Mouse (Mus musculus) hindbrain, embryonic 10.5 days (tissue): ENCODE data around the gene Itga6. TPM values are rescaled to one million over a fixed set of nuclear protein-coding genes. Genes with fewer than 3 reads are reported as not detected.

Source experiments
- DNase-seq: peaks from one replicate; pipeline ENCODE4 v3.0.0-alpha.2; 2017; ENCODE audit warnings: low spot score
- H3K27ac ChIP-seq: fragments of 300-500 bp; sonication (generic); 2 replicates; pipeline ENCODE4 v1.5.1; 2016; ENCODE audit warnings: mild to moderate bottlenecking, moderate library complexity
- H3K27me3 ChIP-seq: fragments of 300-500 bp; sonication (generic); 2 replicates; pipeline ENCODE4 v1.6.1; 2016; ENCODE audit warnings: mild to moderate bottlenecking; ENCODE audit not compliant: poor library complexity, insufficient read depth, severe bottlenecking
- H3K36me3 ChIP-seq: fragments of 300-500 bp; sonication (generic); 2 replicates; pipeline ENCODE4 v1.6.1; 2016; ENCODE audit warnings: mild to moderate bottlenecking, moderate library complexity
- H3K4me1 ChIP-seq: fragments of 300-500 bp; sonication (generic); replicated peaks from 2 replicates; pipeline ENCODE4 v1.6.1; 2016; ENCODE audit warnings: mild to moderate bottlenecking
- H3K4me3 ChIP-seq: fragments of 300-500 bp; sonication (generic); 2 replicates; pipeline ENCODE4 v1.5.1; 2016; ENCODE audit warnings: mild to moderate bottlenecking, moderate library complexity
- H3K9me3 ChIP-seq: fragments of 300-500 bp; sonication (generic); 2 replicates; pipeline ENCODE4 v1.6.1; 2016; ENCODE audit warnings: mild to moderate bottlenecking, moderate library complexity
- WGBS: fragments of 180-500 bp; shearing (Covaris S2); methylation state at CpG from one replicate; pipeline ENCODE4 v1.1.7; 2016; 5-methylcytosine and 5-hydroxymethylcytosine counted together
- polyA plus RNA-seq: library from polyadenylated mRNA; unstranded; fragments of >200 nt; fragmentation: Nextera tagmentation; extraction: Ambion mirVana; gene quantifications from 2 replicates; pipeline ENCODE4 v1.2.1, GENCODE M21; 2016

The Itga6 gene
- 19.5 and 28.0 TPM in 2 replicates for polyA plus RNA-seq

DNA sequence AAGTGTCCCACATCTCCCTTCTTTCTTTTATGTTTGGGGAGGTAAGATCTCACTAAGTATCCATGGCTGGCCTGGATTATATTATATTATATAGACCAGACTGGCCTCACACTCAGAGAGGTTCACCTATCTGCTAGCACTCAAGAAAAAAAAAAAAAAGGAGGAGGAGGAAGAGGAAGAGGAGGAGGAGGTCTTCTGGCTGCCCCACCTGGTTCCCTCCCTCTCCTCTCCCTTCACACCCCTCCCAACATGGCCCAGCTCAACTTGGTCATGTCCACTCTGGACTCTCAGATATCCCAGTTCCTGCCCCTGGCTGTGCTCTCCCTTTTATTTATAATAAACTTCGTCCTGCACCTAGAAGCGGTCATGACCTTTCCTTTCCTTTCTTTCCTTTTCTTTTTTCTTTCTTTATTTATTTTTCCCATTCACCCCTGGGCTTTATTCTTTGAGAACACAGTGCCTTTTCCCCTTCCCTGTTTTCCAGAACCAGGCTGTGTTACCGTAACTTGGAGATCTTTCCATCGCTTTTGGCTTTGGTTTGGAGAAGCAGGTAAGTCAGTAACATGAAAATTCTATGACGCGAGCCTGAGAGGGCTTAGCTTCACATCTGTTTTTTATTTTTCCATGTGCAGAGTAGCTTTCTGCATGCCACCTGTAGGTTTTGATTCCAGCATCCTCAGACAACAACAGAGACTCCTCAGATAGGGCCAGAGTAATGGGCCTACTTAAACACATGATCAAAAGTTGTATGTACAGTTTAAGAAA lies at the start of gene Itga6:
Itga6 (plus strand) TSS at position 7 of the 765 bp plus-strand sequence.
- peaks cover 32% of the 10 kb centered on the region for H3K27me3 ChIP-seq
- 49% methylated on average over 6 of the region's 6 CpGs for WGBS
- H3K27ac ChIP-seq, result peak within 1 kb of the TSS; percentile 81
- peaks cover 56% of the 10 kb centered on the region for H3K4me1 ChIP-seq
- no peaks in the 10 kb centered on the region for H3K36me3 ChIP-seq
- H3K9me3 ChIP-seq, result no peaks in the 10 kb centered on the region
- DNase-seq, result no peak
- peak within 1 kb of the TSS; percentile 13; the same call in 1 of the 2 replicates for H3K4me3 ChIP-seq

DNA sequence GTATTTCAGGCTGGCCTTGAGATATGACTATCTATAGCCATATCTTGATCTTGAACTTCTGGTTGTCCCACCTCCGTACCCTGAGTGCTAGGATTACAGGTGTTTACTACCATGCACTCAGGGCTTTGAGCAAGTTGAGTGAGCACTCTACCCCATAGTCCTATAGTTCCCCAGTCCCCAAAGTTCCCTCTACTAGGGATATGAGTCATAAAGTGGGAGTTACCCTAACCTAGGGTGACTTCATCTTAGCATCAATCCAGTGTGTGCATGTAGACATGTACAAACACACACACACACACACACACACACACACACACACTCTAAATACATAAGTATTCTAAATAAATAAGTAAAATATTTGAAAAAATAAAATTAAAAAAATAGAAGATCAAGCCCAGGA lies 48.6 kb upstream of the Itga6 start:
- 0 out of 2 replicates have a peak, but pooled peaks cover 6% of the 10 kb centered on the region for H3K9me3 ChIP-seq
- H3K36me3 ChIP-seq, result no peaks in the 10 kb centered on the region
- peaks cover 7% of the 10 kb centered on the region for H3K4me1 ChIP-seq
- WGBS, result 97% methylated on average over 1 of the region's 1 CpGs
- no peak overlapping the region for H3K27ac ChIP-seq
- no peaks in the 10 kb centered on the region for H3K27me3 ChIP-seq
- H3K4me3 ChIP-seq, result no peak overlapping the region
- no peak for DNase-seq

DNA sequence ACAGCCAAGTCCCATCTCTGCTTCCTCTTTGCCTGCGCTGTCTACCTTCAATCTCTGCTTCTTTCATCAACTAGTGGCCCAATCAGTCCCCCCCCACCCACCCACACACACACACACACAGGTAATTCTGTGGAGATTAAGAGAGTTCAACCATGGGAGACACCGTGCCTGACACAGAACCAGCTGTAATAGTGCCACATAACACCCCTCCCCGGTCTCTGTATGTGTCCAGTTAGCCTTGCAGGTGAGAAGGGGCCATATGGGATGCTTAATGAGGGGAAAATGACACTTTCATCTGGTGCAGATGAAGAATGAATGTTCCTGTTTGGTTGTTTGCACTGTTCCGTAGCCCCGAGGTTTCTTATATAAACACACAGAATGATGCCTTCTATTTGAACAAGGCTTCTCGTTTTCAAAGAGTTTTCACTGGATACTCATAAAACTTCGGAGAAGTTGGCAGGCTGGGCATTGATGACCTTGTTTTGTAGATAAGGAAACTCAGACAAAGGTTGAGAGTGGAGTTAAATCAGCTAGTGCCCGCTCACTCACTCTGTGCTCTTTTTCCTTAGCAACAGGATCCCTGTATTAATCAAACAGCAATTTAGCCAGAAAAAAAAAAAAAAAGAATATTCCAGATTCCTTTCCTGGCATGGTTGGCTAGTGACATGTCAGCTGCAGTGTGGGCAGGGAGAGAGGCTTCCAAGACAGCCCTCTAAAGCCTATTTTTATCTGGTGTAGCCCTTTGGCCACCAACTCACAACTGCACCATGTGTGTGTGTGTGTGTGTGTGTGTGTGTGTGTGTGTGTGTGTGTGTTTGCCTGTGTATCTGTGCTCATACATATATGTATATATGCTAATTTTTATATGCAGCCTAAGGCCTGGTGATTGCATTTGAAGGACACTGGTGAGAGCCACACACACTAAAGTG lies 47.7 kb upstream of the Itga6 start:
- WGBS, result 81% methylated on average over 8 of the region's 8 CpGs
- H3K27ac ChIP-seq, result no peak overlapping the region

DNA sequence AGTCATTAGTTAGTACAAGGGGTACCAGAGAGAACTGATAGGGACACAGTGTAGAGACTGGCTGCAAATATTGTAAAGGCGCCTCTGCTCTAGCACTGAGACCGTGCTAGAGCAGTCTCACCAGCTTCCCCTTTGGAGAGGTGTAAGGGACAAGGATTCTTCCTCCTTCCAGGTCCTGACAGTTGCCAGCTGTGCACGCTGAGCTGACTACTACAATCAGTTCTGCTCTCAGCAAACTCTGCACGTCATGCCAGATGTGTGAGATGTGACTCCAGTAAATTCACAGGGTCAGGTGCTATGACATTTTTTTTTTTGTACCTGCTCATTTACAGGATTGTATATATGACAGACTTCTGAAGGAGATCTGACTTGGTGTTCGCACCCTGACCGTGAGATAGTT lies 47.0 kb upstream of the Itga6 start:
- Histone ChIP-seq H3K4me3 (no peak overlapping the region), H3K27ac (no peak overlapping the region), H3K27me3 (no peaks in the 10 kb centered on the region), H3K36me3 (no peaks in the 10 kb centered on the region), H3K4me1 (peaks cover 7% of the 10 kb centered on the region), H3K9me3 (0 out of 2 replicates have a peak, but pooled peaks cover 6% of the 10 kb centered on the region)
- WGBS, result 81% methylated on average over 6 of the region's 6 CpGs
- DNase-seq, result no peak

More for the DNA sequence above, 47.7 kb upstream of the Itga6 start:
- no peaks in the 10 kb centered on the region for H3K27me3 ChIP-seq
- no peak overlapping the region for H3K4me3 ChIP-seq
- no peak for DNase-seq
- H3K36me3 ChIP-seq, result no peaks in the 10 kb centered on the region
- H3K4me1 ChIP-seq, result peaks cover 7% of the 10 kb centered on the region
- H3K9me3 ChIP-seq, result 0 out of 2 replicates have a peak, but pooled peaks cover 6% of the 10 kb centered on the region

DNA sequence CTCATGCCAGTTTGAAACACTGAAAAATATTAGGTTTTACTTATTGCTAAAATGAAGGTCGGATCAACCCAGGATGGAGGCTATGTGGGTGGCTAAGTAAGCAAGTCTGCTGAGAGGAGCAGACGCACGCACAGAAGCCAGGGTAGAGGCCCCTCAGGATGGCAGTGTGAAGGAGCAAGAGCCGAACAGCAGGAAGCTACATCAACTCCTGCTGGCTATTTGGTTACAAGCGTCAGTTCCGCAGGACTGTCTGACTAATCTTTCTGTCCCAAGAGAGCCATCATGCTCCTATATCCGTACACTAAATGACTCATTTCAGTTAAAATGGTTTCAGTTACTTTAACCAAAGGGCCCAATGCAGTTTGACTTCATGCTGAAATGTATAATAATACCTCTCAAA lies 46.5 kb upstream of the Itga6 start:
- WGBS, result 41% methylated on average over 7 of the region's 7 CpGs
- Histone ChIP-seq H3K4me1 (peaks cover 10% of the 10 kb centered on the region), H3K9me3 (0 out of 2 replicates have a peak, but pooled peaks cover 6% of the 10 kb centered on the region), H3K36me3 (no peaks in the 10 kb centered on the region), H3K27ac (no peak overlapping the region), H3K4me3 (no peak overlapping the region), H3K27me3 (0 out of 2 replicates have a peak, but pooled peaks cover 3% of the 10 kb centered on the region)
- no peak for DNase-seq

DNA sequence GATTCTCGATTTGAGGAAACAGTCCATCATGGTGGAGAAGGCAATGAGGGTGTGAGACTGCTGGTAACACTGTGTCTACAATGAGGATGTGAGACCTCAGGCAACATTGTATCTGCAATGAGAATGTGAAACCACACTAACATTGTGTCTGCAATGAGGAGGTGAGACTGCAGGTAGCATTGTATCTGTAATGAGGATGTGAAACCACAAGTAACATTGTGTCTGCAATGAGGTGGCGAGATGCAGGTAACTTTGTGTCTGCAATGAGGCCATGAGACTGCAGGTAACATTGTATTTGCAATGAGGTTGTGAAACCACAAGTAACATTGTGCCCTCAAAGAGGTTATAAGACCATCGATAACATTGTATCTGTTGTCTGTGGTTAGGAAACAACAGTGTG lies 44.1 kb upstream of the Itga6 start:
- Histone ChIP-seq H3K4me3 (no peak overlapping the region), H3K4me1 (peaks cover 17% of the 10 kb centered on the region), H3K36me3 (no peaks in the 10 kb centered on the region), H3K27ac (no peak overlapping the region), H3K9me3 (0 out of 2 replicates have a peak, but pooled peaks cover 6% of the 10 kb centered on the region), H3K27me3 (0 out of 2 replicates have a peak, but pooled peaks cover 5% of the 10 kb centered on the region)
- WGBS, result 92% methylated on average over 3 of the region's 3 CpGs
- no peak for DNase-seq

DNA sequence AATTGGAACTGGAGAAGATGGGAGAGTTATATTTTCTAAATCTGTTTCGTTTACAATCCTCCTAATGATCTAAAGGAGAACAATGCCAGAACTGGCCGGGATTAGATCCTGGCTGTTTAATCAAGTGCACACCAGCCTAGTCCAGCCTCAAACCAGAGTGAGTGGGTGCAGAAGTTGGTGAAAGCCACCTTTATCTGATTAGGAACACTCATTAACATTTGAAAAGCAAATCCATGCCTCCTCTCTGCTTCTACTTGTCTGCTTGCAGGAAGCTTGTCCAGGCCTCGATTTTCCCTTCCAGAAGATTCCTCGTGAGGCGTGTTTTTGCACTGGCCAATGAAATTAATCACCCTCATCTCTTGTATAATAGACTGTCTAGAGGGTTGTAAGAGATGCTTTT lies 41.1 kb upstream of the Itga6 start:
- WGBS, result 76% methylated on average over 5 of the region's 5 CpGs
- DNase-seq, result no peak

DNA sequence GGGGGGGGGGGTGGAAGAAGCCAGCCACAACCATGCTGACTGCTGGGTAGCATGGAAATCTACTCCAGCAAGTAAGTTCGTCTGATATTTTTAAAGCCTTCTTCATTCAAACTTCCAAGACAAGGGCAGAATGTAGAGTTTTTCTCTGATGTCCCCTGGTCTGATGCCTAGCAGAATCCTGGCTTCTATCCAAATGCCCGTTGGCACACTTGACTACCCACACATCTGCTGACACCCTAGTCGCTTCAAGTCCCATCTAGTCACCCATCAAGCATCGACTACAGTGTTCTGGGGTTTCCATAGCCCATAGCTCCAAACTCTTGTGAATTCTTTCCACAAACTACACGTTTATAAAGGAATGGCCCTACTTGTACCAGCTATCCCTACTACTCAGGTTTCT lies 36.5 kb upstream of the Itga6 start:
- 91% methylated on average over 5 of the region's 5 CpGs for WGBS

More for the DNA sequence above, 41.1 kb upstream of the Itga6 start:
- H3K4me3 ChIP-seq, result no peak overlapping the region
- 0 out of 2 replicates have a peak, but pooled peaks cover 5% of the 10 kb centered on the region for H3K27me3 ChIP-seq
- H3K27ac ChIP-seq, result no peak overlapping the region
- H3K9me3 ChIP-seq, result 0 out of 2 replicates have a peak, but pooled peaks cover 6% of the 10 kb centered on the region
- no peaks in the 10 kb centered on the region for H3K36me3 ChIP-seq
- H3K4me1 ChIP-seq, result peaks cover 10% of the 10 kb centered on the region; the same call in 1 of the 2 replicates

DNA sequence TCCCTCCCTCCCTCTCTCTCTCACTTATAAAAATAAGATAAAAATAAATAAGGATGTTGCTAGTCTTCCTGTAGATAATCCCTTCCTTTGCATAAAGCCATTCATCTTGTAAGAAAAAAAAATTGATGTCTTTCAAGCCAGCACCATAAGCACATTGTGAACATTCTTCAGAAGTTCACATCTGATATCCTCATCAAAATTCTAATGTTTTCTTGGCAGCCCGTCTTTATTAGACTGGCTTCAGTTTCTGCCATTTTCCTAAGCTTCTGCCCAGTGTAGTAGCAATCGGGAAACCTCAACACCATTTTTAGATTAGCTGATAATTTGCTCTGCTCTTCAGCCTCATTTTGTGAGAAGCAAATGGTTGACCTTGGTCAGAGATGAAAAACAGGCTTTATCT lies 33.8 kb upstream of the Itga6 start:
- Histone ChIP-seq H3K27me3 (no peaks in the 10 kb centered on the region), H3K36me3 (no peaks in the 10 kb centered on the region), H3K4me1 (no peaks in the 10 kb centered on the region), H3K27ac (no peak overlapping the region), H3K9me3 (no peaks in the 10 kb centered on the region), H3K4me3 (no peak overlapping the region)
- no peak for DNase-seq
- 85% methylated on average over 2 of the region's 2 CpGs for WGBS

More for the DNA sequence above, 36.5 kb upstream of the Itga6 start:
- no peaks in the 10 kb centered on the region for H3K36me3 ChIP-seq
- H3K27me3 ChIP-seq, result 0 out of 2 replicates have a peak, but pooled peaks cover 2% of the 10 kb centered on the region
- no peaks in the 10 kb centered on the region for H3K9me3 ChIP-seq
- H3K4me1 ChIP-seq, result peaks cover 7% of the 10 kb centered on the region; the same call in 1 of the 2 replicates
- no peak overlapping the region for H3K27ac ChIP-seq
- H3K4me3 ChIP-seq, result no peak overlapping the region
- DNase-seq, result no peak

DNA sequence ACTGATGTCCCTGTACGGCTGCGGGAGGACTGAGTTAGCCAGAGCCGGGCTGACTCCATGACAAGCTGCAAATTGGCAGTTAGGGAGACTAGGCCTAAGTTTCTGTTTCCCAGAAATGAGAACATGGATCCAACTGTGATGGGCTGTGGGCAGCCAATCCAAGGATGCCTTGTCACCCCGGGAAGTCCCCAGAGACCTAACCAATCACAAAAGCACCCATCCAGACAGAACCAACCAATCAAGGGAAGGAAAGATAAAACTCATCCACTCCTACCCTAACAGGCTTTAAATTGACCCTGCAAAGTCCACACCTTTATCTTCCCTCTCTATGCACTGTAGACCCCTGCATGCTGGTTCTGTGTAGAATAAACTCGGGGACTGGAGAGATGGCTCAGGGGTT lies 31.0 kb upstream of the Itga6 start:
- WGBS, result 94% methylated on average over 5 of the region's 5 CpGs
- Histone ChIP-seq H3K27me3 (no peaks in the 10 kb centered on the region), H3K36me3 (no peaks in the 10 kb centered on the region), H3K4me1 (peaks cover 8% of the 10 kb centered on the region), H3K27ac (no peak overlapping the region), H3K9me3 (no peaks in the 10 kb centered on the region), H3K4me3 (no peak overlapping the region)
- no peak for DNase-seq

DNA sequence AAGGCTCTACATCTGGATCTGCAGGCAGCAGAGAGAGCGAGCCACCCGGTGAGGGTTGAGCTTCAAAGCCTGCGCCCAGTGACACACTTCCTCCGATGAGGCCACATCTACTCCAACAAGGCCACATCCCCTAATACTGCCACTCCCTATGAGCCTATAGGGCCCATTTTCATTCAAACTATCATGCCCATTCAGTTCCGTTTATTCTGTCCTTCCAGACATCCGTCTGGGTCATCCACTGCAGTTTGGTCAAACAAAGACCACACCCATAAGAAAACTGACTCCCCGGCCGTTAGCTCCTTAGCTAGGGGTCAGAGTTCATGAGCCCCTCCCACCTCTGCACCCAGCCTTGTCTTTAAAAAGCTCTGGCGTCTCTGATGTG lies 26.4 kb upstream of the Itga6 start:
- H3K27ac ChIP-seq, result peak overlapping the region; percentile 70; the same call in 1 of the 2 replicates

DNA sequence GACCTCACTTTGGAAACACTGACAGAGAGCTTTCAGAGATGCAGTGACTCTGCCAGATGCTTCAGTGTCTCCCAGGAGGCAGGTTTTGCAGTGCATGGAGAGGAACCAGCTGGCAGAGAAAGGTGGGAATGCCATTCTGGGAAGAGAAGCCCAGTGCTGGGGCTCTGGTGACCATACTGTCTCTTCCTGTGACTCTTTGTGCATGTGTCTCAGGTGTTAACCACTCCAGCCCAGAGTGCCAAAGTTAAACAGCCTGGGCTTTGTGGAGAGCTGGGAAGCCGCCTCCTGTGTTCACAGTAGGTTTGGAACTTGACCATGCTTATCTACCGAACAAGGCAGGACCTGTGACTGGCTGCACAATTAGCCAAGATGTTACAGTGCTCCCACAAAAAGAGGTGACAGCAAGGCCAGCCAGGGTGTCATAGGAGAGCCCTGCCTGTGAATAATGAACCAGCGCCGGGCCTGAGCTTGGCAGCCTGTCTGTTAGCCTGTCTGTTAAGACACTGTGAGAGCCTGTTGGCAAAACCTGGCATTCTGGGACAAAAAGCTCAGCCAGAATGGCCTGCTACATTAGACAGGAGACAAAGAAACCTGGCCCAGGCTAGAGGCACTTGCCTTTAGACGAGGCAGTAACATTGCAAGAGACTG lies 25.9 kb upstream of the Itga6 start:
- Histone ChIP-seq H3K4me3 (no peak overlapping the region), H3K36me3 (no peaks in the 10 kb centered on the region), H3K9me3 (no peaks in the 10 kb centered on the region), H3K27me3 (no peaks in the 10 kb centered on the region), H3K4me1 (peaks cover 14% of the 10 kb centered on the region), H3K27ac (peak overlapping the region; percentile 70)
- DNase-seq, result peak; percentile 28
- WGBS, result 63% methylated on average over 5 of the region's 5 CpGs

More for the DNA sequence above, 26.4 kb upstream of the Itga6 start:
- no peak overlapping the region for H3K4me3 ChIP-seq
- DNase-seq, result no peak
- no peaks in the 10 kb centered on the region for H3K9me3 ChIP-seq
- WGBS, result 28% methylated on average over 9 of the region's 9 CpGs
- H3K27me3 ChIP-seq, result no peaks in the 10 kb centered on the region
- H3K36me3 ChIP-seq, result no peaks in the 10 kb centered on the region
- H3K4me1 ChIP-seq, result peaks cover 14% of the 10 kb centered on the region
